Mouse (Mus musculus): Measurements from ENCODE around the gene Scaf4. TPM values are rescaled to one million over a fixed set of nuclear protein-coding genes. Genes with fewer than 3 reads are reported as not detected.

The Scaf4 gene
- polyA plus RNA-seq, 1 experiment, result 16.2 TPM

GRCm38 (mm10) chr16:90309784-90310183 is 25.5 kb upstream of the Scaf4 start:
- no peaks in the 10 kb centered on the region for H3K79me3 ChIP-seq (ENCODE audit: low read depth)
- H3K4me3 ChIP-seq (ENCODE audit: insufficient read depth, poor library complexity, severe bottlenecking), result no peak overlapping the region
- peaks cover 3% of the 10 kb centered on the region for H3K27me3 ChIP-seq (ENCODE audit: control insufficient read depth, insufficient read depth, insufficient read length)
- no peaks in the 10 kb centered on the region for H3K79me2 ChIP-seq (ENCODE audit: control insufficient read depth, insufficient read depth)
- TF ChIP-seq USF1 (IDR thresholded peaks at IDR 0.05; ENCODE audit: low read depth) (no peak), FOSL1 (IDR thresholded peaks at IDR 0.05; ENCODE audit: insufficient read depth, low read length, poor library complexity, severe bottlenecking) (no peak), MAX (IDR thresholded peaks at IDR 0.05) (no peak), MYOD1 (IDR thresholded peaks at IDR 0.05; ENCODE audit: control insufficient read depth, insufficient read length, low read depth) (no peak), CTCF (IDR thresholded peaks at IDR 0.05; ENCODE audit: control insufficient read depth, insufficient read depth, insufficient read length) (no peak), MYOG (IDR thresholded peaks at IDR 0.05; ENCODE audit: control insufficient read depth, extremely low read depth, insufficient read length) (no peak), CEBPB (IDR thresholded peaks at IDR 0.05; ENCODE audit: low read depth) (no peak)
- no peak overlapping the region for H3ac ChIP-seq (ENCODE audit: control insufficient read depth, insufficient read length, low read depth)
- no peaks in the 10 kb centered on the region for H3K36me3 ChIP-seq (ENCODE audit: control insufficient read depth, insufficient read depth)

- Histone ChIP-seq H3K79me2 (ENCODE audit: control insufficient read depth, insufficient read depth) (no peaks in the 10 kb centered on the region), H3K27me3 (ENCODE audit: control insufficient read depth, insufficient read depth, insufficient read length) (peaks cover 3% of the 10 kb centered on the region), H3K4me3 (ENCODE audit: insufficient read depth, poor library complexity, severe bottlenecking) (no peak overlapping the region), H3ac (ENCODE audit: control insufficient read depth, insufficient read length, low read depth) (no peak overlapping the region), H3K79me3 (ENCODE audit: low read depth) (no peaks in the 10 kb centered on the region), H3K36me3 (ENCODE audit: control insufficient read depth, insufficient read depth) (no peaks in the 10 kb centered on the region)
- TF ChIP-seq MAX (IDR thresholded peaks at IDR 0.05), result no peak
- no peak for TF ChIP-seq FOSL1 (IDR thresholded peaks at IDR 0.05; ENCODE audit: insufficient read depth, low read length, poor library complexity, severe bottlenecking)
- no peak for TF ChIP-seq CEBPB (IDR thresholded peaks at IDR 0.05; ENCODE audit: low read depth)
- no peak for TF ChIP-seq CTCF (IDR thresholded peaks at IDR 0.05; ENCODE audit: control insufficient read depth, insufficient read depth, insufficient read length)
- TF ChIP-seq MYOG (IDR thresholded peaks at IDR 0.05; ENCODE audit: control insufficient read depth, extremely low read depth, insufficient read length), result no peak
- TF ChIP-seq MYOD1 (IDR thresholded peaks at IDR 0.05; ENCODE audit: control insufficient read depth, insufficient read length, low read depth), result no peak
- no peak for TF ChIP-seq USF1 (IDR thresholded peaks at IDR 0.05; ENCODE audit: low read depth)
Observed at GRCm38 (mm10) chr16:90303988-90304299, 19.6 kb upstream of the Scaf4 start.

DNA sequence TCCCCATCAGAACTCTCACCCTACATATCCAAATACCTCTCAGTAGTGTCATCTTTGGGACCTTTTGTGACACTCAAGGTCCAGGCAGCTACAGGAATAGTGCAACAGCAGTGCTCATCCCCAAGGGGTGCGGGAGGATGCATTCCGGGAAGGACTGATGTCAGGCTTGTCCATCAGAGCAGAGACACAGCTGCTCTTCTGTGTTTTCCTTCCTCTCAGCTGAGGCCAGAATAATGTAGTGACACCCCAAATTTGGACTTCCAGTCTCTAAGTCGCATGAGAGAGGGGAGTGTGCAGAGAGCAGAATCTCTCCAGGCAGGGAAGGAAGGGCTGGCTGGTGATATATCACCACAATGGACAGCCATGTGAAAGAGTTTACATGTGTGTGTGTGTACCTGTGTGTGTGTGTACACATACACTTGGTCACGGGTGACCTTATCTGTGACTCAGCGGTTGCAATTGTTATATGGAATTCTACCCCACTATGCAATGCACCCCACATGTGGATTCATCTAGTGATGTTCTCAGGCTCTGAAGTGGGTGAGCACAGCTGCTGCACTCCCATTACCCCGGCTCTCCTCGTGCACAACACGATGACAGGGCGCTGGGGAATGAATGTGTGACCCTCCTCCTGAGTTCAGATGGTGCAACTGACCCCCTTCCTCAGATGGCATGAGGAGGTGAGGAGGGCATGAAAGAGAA is 19.1 kb upstream of the Scaf4 start:
- TF ChIP-seq MAX (IDR thresholded peaks at IDR 0.05), result no peak
- TF ChIP-seq MYOD1 (IDR thresholded peaks at IDR 0.05; ENCODE audit: control insufficient read depth, insufficient read length, low read depth), result no peak
- no peak for TF ChIP-seq CEBPB (IDR thresholded peaks at IDR 0.05; ENCODE audit: low read depth)
- no peaks in the 10 kb centered on the region for H3K79me3 ChIP-seq (ENCODE audit: low read depth)

GRCm38 (mm10) chr16:90301706-90302105 is 17.4 kb upstream of the Scaf4 start:
- no peak for TF ChIP-seq MYOD1 (IDR thresholded peaks at IDR 0.05; ENCODE audit: control insufficient read depth, insufficient read length, low read depth)
- no peak for TF ChIP-seq CTCF (IDR thresholded peaks at IDR 0.05; ENCODE audit: control insufficient read depth, insufficient read depth, insufficient read length)
- no peak for TF ChIP-seq MAX (IDR thresholded peaks at IDR 0.05)
- TF ChIP-seq FOSL1 (IDR thresholded peaks at IDR 0.05; ENCODE audit: insufficient read depth, low read length, poor library complexity, severe bottlenecking), result no peak
- no peak for TF ChIP-seq CEBPB (IDR thresholded peaks at IDR 0.05; ENCODE audit: low read depth)
- no peak for TF ChIP-seq USF1 (IDR thresholded peaks at IDR 0.05; ENCODE audit: low read depth)
- no peak for TF ChIP-seq MYOG (IDR thresholded peaks at IDR 0.05; ENCODE audit: control insufficient read depth, extremely low read depth, insufficient read length)
- no peaks in the 10 kb centered on the region for H3K36me3 ChIP-seq (ENCODE audit: control insufficient read depth, insufficient read depth)
- no peaks in the 10 kb centered on the region for H3K27me3 ChIP-seq (ENCODE audit: control insufficient read depth, insufficient read depth, insufficient read length)
- H3K79me2 ChIP-seq (ENCODE audit: control insufficient read depth, insufficient read depth), result no peaks in the 10 kb centered on the region
- H3K4me3 ChIP-seq (ENCODE audit: insufficient read depth, poor library complexity, severe bottlenecking), result no peak overlapping the region
- no peaks in the 10 kb centered on the region for H3K79me3 ChIP-seq (ENCODE audit: low read depth)
- no peak overlapping the region for H3ac ChIP-seq (ENCODE audit: control insufficient read depth, insufficient read length, low read depth)

More for the DNA sequence above, 19.1 kb upstream of the Scaf4 start:
- H3K4me3 ChIP-seq (ENCODE audit: insufficient read depth, poor library complexity, severe bottlenecking), result no peak overlapping the region
- no peaks in the 10 kb centered on the region for H3K79me2 ChIP-seq (ENCODE audit: control insufficient read depth, insufficient read depth)
- H3K27me3 ChIP-seq (ENCODE audit: control insufficient read depth, insufficient read depth, insufficient read length), result peaks cover 3% of the 10 kb centered on the region
- no peaks in the 10 kb centered on the region for H3K36me3 ChIP-seq (ENCODE audit: control insufficient read depth, insufficient read depth)
- H3ac ChIP-seq (ENCODE audit: control insufficient read depth, insufficient read length, low read depth), result no peak overlapping the region

GRCm38 (mm10) chr16:90300896-90301295 is 16.6 kb upstream of the Scaf4 start:
- Histone ChIP-seq H3K27me3 (ENCODE audit: control insufficient read depth, insufficient read depth, insufficient read length) (no peaks in the 10 kb centered on the region), H3K79me2 (ENCODE audit: control insufficient read depth, insufficient read depth) (no peaks in the 10 kb centered on the region), H3K4me3 (ENCODE audit: insufficient read depth, poor library complexity, severe bottlenecking) (no peak overlapping the region), H3K36me3 (ENCODE audit: control insufficient read depth, insufficient read depth) (no peaks in the 10 kb centered on the region), H3ac (ENCODE audit: control insufficient read depth, insufficient read length, low read depth) (no peak overlapping the region), H3K79me3 (ENCODE audit: low read depth) (no peaks in the 10 kb centered on the region)
- TF ChIP-seq MYOG (IDR thresholded peaks at IDR 0.05; ENCODE audit: control insufficient read depth, extremely low read depth, insufficient read length) (no peak), MYOD1 (IDR thresholded peaks at IDR 0.05; ENCODE audit: control insufficient read depth, insufficient read length, low read depth) (no peak), USF1 (IDR thresholded peaks at IDR 0.05; ENCODE audit: low read depth) (no peak), CTCF (IDR thresholded peaks at IDR 0.05; ENCODE audit: control insufficient read depth, insufficient read depth, insufficient read length) (no peak), FOSL1 (IDR thresholded peaks at IDR 0.05; ENCODE audit: insufficient read depth, low read length, poor library complexity, severe bottlenecking) (no peak), MAX (IDR thresholded peaks at IDR 0.05) (no peak), CEBPB (IDR thresholded peaks at IDR 0.05; ENCODE audit: low read depth) (no peak)

DNA sequence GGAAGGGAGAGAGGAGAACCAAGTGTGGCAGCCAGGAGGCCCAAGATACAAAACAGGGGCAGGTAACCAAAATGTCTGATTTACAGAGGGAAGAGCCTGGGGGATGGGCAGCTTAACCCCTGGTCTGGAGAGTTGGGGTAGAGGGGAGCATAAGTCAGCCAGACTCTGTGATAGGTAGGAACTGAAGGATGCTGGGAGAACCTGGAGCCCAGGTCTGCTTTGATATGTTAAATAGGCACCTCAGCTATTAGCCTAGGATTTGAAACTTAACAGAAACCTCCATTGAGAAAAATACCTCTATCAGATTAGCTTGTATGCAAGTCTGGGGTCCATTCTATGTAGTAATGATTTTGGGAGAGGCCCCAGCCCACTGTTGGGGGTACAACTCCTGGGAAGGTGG is 15.3 kb upstream of the Scaf4 start:
- Histone ChIP-seq H3K79me2 (ENCODE audit: control insufficient read depth, insufficient read depth) (no peaks in the 10 kb centered on the region), H3K79me3 (ENCODE audit: low read depth) (no peaks in the 10 kb centered on the region), H3K27me3 (ENCODE audit: control insufficient read depth, insufficient read depth, insufficient read length) (no peaks in the 10 kb centered on the region), H3ac (ENCODE audit: control insufficient read depth, insufficient read length, low read depth) (no peak overlapping the region), H3K4me3 (ENCODE audit: insufficient read depth, poor library complexity, severe bottlenecking) (no peak overlapping the region), H3K36me3 (ENCODE audit: control insufficient read depth, insufficient read depth) (no peaks in the 10 kb centered on the region)
- TF ChIP-seq CTCF (IDR thresholded peaks at IDR 0.05; ENCODE audit: control insufficient read depth, insufficient read depth, insufficient read length), result no peak
- TF ChIP-seq CEBPB (IDR thresholded peaks at IDR 0.05; ENCODE audit: low read depth), result no peak
- no peak for TF ChIP-seq FOSL1 (IDR thresholded peaks at IDR 0.05; ENCODE audit: insufficient read depth, low read length, poor library complexity, severe bottlenecking)
- TF ChIP-seq MYOD1 (IDR thresholded peaks at IDR 0.05; ENCODE audit: control insufficient read depth, insufficient read length, low read depth), result no peak
- TF ChIP-seq USF1 (IDR thresholded peaks at IDR 0.05; ENCODE audit: low read depth), result no peak
- no peak for TF ChIP-seq MYOG (IDR thresholded peaks at IDR 0.05; ENCODE audit: control insufficient read depth, extremely low read depth, insufficient read length)
- no peak for TF ChIP-seq MAX (IDR thresholded peaks at IDR 0.05)
